Mouse (Mus musculus): ENCODE results near the gene Vps72.

Gene Vps72

DNA sequence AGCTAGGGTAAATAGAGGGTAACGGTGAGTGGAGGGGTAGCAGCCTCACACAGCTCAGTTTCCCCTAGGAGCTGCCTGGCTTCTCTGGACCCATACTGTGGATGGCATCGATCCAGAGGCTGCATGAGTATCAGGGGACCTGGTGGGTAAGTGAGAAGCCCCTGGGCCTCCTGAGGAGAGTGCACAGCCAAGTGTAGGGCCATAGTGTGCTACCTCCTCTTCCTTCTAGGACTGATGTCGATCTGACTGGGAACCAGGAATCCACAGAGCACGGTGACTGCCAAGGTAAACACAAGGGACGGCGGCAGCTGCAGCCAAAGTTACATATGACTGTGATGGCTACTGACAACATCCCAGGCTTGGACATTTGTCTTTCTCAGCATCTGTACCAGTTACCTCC, 60.3 kb downstream of the Vps72 start:
- no peak for DNase-seq

Data from thymus, postnatal 25 days (tissue).